Mouse (Mus musculus): ENCODE measurements around the gene Olfr1193. TPM values are rescaled to one million over a fixed set of nuclear protein-coding genes. Genes with fewer than 3 reads are reported as not detected.
"Not testable (repeated sequence)": the region's sequence is repeated elsewhere in the genome, so short reads cannot be mapped to it uniquely, and the experiment has no call there.

The Olfr1193 gene
- not detected in 2 replicates for total RNA-seq (2017)

- ATAC-seq (ENCODE audit: extremely low read depth, insufficient number of reproducible peaks, low FRiP score, poor library complexity, severe bottlenecking) = not testable (repeated sequence)
These were observed at the start of gene Olfr1193 for GRCm38 (mm10) chr2:88675328-88675727. Olfr1193 (plus strand) TSS chr2:88675628.

- not testable (repeated sequence) for ATAC-seq (ENCODE audit: extremely low read depth, insufficient number of reproducible peaks, low FRiP score, poor library complexity, severe bottlenecking)
These were observed 35.2 kb upstream of the Olfr1193 start, which contains the start of gene Olfr1191-ps1 for GRCm38 (mm10) chr2:88640242-88640641. Olfr1191-ps1 (plus strand) TSS chr2:88640542.

- ATAC-seq (ENCODE audit: extremely low read depth, insufficient number of reproducible peaks, low FRiP score, poor library complexity, severe bottlenecking) = no peak
These were observed 27.2 kb upstream of the Olfr1193 start, which contains the start of gene Olfr1192-ps1 for GRCm38 (mm10) chr2:88648209-88648608. Olfr1192-ps1 (plus strand) TSS chr2:88648509.

- ATAC-seq (ENCODE audit: extremely low read depth, insufficient number of reproducible peaks, low FRiP score, poor library complexity, severe bottlenecking) = no peak
These were observed 13.7 kb downstream of the Olfr1193 start, which contains the start of gene Olfr1195 for GRCm38 (mm10) chr2:88689087-88689486. Olfr1195 (minus strand) TSS chr2:88689187.

GRCm38 (mm10) chr2:88704497-88704896, 29.1 kb downstream of the Olfr1193 start, which contains the start of gene Olfr1196:
Olfr1196 (minus strand) TSS chr2:88704597.
- no peak for ATAC-seq (ENCODE audit: extremely low read depth, insufficient number of reproducible peaks, low FRiP score, poor library complexity, severe bottlenecking)

Other genes with a start within 250 kb of the Olfr1193 start
- 0.12 TPM in 1 of 2 replicates, not detected in the other for gene Olfr1181, start 249.5 kb upstream of the Olfr1193 start, total RNA-seq (2017)
- gene Gm13757, start 226.5 kb upstream of the Olfr1193 start, total RNA-seq (2017) = not detected in 2 replicates
- 0.12 TPM in 1 of 2 replicates, not detected in the other for gene Olfr1183, start 220.8 kb upstream of the Olfr1193 start, total RNA-seq (2017)
- not detected in 2 replicates for gene Olfr1184, start 192.0 kb upstream of the Olfr1193 start, total RNA-seq (2017)
- not detected in 2 replicates for gene Olfr1185-ps1, start 182.3 kb upstream of the Olfr1193 start, total RNA-seq (2017)
- gene Olfr1186, start 157.1 kb upstream of the Olfr1193 start, total RNA-seq (2017) = not detected in 2 replicates
- not detected in 2 replicates for gene Olfr1188, start 118.7 kb upstream of the Olfr1193 start, total RNA-seq (2017)
- not detected in 2 replicates for gene Olfr1189, start 89.2 kb upstream of the Olfr1193 start, total RNA-seq (2017)
- gene Olfr1191-ps1, start 35.1 kb upstream of the Olfr1193 start, total RNA-seq (2017) = not detected in 2 replicates
- 0.12 TPM in 1 of 2 replicates, not detected in the other for gene Olfr1192-ps1, start 27.1 kb upstream of the Olfr1193 start, total RNA-seq (2017)
- not detected in 2 replicates for gene Olfr1195, start 13.6 kb downstream of the Olfr1193 start, total RNA-seq (2017)
- not detected in 2 replicates for gene Olfr1196, start 29.0 kb downstream of the Olfr1193 start, total RNA-seq (2017)
- gene Olfr1197, start 56.7 kb downstream of the Olfr1193 start, total RNA-seq (2017) = not detected in 2 replicates
- gene Olfr1198, start 75.7 kb downstream of the Olfr1193 start, total RNA-seq (2017) = not detected in 2 replicates
- not detected in 2 replicates for gene Olfr1199, start 84.8 kb downstream of the Olfr1193 start, total RNA-seq (2017)
- not detected in 2 replicates for gene Olfr1200, start 94.9 kb downstream of the Olfr1193 start, total RNA-seq (2017)
- not detected in 2 replicates for gene Olfr1201, start 117.4 kb downstream of the Olfr1193 start, total RNA-seq (2017)
- gene Olfr1202, start 138.9 kb downstream of the Olfr1193 start, total RNA-seq (2017) = not detected in 2 replicates
- gene Olfr1205, start 154.1 kb downstream of the Olfr1193 start, total RNA-seq (2017) = not detected in 2 replicates
- gene Olfr1204, start 173.7 kb downstream of the Olfr1193 start, total RNA-seq (2017) = not detected in 2 replicates
- gene Olfr1206, start 187.6 kb downstream of the Olfr1193 start, total RNA-seq (2017) = not detected in 2 replicates
- 0.25 TPM in 1 of 2 replicates, not detected in the other for gene Olfr1208, start 226.7 kb downstream of the Olfr1193 start, total RNA-seq (2017)
- gene Olfr1209, start 239.5 kb downstream of the Olfr1193 start, total RNA-seq (2017) = not detected in 2 replicates